Mouse (Mus musculus) gastrocnemius, postnatal 36 days (tissue): ENCODE data around the gene Ssbp1. TPM values are rescaled to one million over a fixed set of nuclear protein-coding genes. Genes with fewer than 3 reads are reported as not detected.
A peak's percentile ranks its signal among the peaks of the same experiment; 100 is the strongest.

Experiments
- DNase-seq, 2 experiments: peaks; one replicate each; pipeline ENCODE4 v3.0.0; 2022
- intact Hi-C: fragments of 180-260 bp; cut with DNase I; formaldehyde crosslinking; loops from one replicate; pipeline ENCODE4 v1.15.1; 2025
- long read RNA-seq, 2 experiments: library from polyadenylated mRNA; stranded (forward); transcript quantifications; one replicate each; pipeline ENCODE4 v2.0.0; 2021
- total RNA-seq, 2 experiments: library from RNA; stranded (reverse); gene quantifications; 2 replicates each; pipeline ENCODE4 v1.2.3; 2021

Ssbp1 gene
- 10 to 100 TPM; 21.6 to 24.2 TPM for total RNA-seq
- long read RNA-seq, experiment 1, full-length matches to known transcripts, result 103 of 535 reads
- long read RNA-seq, experiment 1, partial matches to known transcripts, result 420 of 535 reads
- long read RNA-seq, experiment 1, other reads (novel, unspliced or antisense), result 12 of 535 reads
- long read RNA-seq, experiment 2, full-length matches to known transcripts, result 116 of 732 reads
- long read RNA-seq, experiment 2, partial matches to known transcripts, result 602 of 732 reads
- long read RNA-seq, experiment 2, other reads (novel, unspliced or antisense), result 14 of 732 reads

GRCm38 (mm10) chr6:40470916-40471719 is at the start of gene Ssbp1:
Gene Ssbp1 (plus strand): TSS chr6:40471352.
- intact Hi-C loops, result loop anchor here (5.0 kb wide), 1 partner anchor 144 kb away; the partner anchor contains the start of gene Agk
- DNase-seq, result peak; percentile 82 to 88

DNA sequence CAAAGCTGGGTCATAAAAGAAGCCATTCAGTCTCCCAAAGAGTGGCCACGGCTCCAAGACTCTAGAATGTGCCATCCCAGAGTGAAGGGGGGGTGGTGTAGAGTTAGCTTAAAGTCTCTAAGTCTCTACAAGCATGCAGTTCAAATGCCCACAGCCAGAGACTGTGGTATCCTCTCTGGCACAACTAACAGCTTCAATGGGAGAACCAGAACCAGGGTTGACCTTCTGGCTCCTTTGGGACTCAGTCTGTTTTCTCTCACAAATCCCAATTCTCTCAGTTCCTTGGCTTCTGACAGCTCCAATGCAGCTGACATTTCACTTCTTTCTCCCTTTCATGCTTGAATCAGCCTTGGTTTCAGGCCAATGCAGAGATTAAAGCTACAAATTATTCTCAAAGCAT is 48.1 kb upstream of the Ssbp1 start:
- no peak for DNase-seq
- intact Hi-C loops, result no loop called here

DNA sequence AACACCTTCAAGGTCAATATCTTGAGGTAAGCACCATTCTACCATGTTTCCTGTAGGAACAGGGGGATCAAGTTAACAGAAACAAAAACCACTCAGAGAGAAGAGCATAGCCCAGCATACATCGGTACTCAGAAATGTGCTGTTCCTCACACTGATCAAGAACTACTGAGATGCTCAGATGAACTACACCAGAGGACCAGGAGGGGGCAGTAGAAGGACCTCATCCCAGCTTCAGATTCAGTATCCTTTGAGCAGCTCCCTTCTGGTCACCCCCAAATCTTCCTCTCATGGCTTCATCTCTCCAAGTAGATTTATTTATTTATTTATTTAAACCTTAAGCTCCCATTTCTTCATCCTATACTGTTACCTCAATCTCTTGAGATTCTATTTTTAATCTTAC is 47.4 kb upstream of the Ssbp1 start:
- intact Hi-C loops, result no loop called here

DNA sequence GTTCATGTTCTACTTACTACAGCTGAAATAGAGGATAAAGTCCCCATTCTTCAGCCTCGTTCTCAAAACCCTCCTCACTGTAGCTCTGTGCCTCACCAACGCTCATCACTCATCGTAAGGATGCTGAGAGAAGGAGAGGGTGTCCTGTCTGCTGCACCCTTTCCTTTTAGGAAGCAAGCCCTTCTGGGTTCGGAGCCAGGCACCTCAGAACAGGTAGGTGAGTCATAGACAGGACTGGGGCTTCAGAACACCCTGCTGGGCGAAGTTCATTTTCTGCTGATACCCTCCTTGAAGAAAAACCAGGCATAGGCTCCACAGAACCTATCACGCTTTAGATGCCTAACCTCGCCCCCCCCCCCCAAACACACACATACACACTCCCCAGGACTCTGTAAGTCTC is 43.7 kb upstream of the Ssbp1 start:
- intact Hi-C loops, result no loop called here
- DNase-seq, result no peak

More for the DNA sequence above, 47.4 kb upstream of the Ssbp1 start:
- no peak for DNase-seq

GRCm38 (mm10) chr6:40428696-40429095 is 42.5 kb upstream of the Ssbp1 start:
- no peak for DNase-seq
- intact Hi-C loops, result no loop called here

DNA sequence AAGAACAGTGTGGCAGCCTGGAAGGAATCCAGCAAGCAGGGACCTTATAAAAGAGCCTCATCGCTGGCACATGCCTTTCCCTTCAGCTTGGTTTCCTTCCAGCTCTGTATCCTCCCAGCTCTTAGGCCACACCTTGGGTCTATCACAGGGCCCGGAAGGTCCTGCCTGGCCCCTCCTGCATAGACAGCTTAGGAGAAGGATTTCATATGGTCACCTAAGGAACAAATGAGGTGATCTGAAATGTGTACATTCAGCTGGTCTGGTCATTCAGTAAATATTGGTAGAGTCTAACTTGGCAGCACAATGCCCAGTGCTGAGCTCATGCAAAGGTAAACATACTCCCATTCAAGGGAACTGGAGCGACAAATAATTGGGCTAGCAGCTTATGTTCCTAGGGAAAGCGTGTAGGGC is 41.6 kb upstream of the Ssbp1 start:
- DNase-seq, result no peak
- intact Hi-C loops, result no loop called here

- intact Hi-C loops, result no loop called here
These were observed 40.9 kb upstream of the Ssbp1 start for GRCm38 (mm10) chr6:40430251-40430650.

GRCm38 (mm10) chr6:40430878-40431277 is 40.3 kb upstream of the Ssbp1 start:
- no peak for DNase-seq
- intact Hi-C loops, result no loop called here

More at GRCm38 (mm10) chr6:40430251-40430650, 40.9 kb upstream of the Ssbp1 start:
- no peak for DNase-seq

- intact Hi-C loops, result no loop called here
These were observed 39.8 kb upstream of the Ssbp1 start for GRCm38 (mm10) chr6:40431356-40431755.

DNA sequence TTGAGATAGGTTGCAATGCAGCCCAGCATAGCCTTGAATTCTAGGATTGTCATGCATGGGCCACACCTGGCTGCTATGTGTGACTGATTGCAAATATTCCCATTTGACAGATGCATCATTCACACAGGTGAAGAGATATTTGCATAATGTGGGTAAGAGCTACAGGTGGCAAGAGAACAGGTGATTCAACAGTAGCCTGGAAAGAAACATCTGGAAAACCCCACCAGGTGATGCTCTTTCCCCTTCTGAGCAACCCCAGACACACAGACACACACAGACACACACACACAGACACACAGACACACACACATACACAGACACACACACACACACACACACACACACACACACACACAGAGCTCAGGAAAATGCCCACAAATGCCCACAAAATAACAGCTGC is 39.3 kb upstream of the Ssbp1 start:
- intact Hi-C loops, result no loop called here
- DNase-seq, result no peak

More at GRCm38 (mm10) chr6:40431356-40431755, 39.8 kb upstream of the Ssbp1 start:
- DNase-seq, result no peak

DNA sequence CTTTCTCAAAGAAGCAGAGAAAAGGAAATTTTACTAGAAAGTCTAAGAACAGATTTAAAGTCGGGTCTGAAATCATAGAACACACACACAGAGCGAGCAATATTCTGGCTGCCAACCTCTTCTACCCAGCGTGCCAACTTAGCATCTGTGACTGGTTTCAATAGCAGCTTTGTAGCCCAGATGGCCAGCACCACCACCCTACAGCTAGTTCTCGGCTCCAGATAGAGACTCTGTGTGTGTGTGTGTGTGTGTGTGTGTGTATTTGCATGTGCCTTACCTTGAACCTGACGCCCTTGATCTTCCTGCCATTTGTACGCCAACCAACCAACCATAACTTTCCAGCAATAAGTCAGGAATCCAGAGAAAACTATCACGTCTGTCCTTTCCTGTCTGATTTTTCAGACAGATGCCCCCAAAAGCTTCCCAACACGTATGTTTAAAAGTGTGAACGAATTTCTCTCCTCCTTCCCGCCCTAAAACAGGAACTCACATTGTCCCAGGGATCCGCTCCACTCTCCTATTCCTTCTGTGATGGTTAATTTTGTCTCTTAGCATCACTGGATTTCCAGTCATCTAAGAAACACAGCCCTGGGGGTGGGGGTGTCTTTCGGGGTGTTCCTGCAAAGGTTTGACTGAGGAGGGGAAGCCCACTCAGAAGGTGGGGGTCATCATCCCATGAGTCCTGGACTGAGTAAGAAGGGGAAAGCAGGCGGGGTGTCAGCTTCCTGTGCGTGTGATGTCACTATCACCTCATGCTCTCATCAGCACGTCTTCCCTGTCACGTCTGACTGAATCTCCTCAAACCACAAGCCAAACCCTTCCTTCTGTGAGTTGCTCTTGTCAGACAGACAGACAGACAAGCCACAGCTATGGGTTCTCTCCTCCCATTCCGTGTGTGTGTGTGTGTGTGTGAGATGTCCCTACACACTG is 38.5 kb upstream of the Ssbp1 start:
- intact Hi-C loops, result no loop called here

DNA sequence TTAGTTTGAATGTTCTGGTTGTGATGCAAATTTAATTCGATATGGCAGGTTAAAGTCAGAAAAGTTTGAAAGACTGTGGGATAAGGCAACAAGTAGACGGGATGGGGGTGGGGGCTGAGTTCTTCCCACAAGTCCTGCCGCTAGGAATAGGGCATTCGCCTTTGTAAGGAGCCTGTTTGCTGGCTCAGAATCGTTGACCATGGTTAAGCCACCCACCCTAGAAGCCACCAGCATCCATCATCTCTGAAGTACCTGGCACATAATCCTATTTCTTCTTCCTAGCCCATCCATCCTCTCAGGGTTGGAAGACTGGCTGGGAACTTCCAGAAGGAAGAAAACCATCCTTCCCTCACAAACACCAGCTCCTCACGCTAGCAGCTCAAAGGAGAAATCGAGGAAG is 36.5 kb upstream of the Ssbp1 start:
- DNase-seq, result no peak
- intact Hi-C loops, result no loop called here

More for the DNA sequence above, 38.5 kb upstream of the Ssbp1 start:
- no peak for DNase-seq

GRCm38 (mm10) chr6:40435151-40436046 is 35.8 kb upstream of the Ssbp1 start:
- DNase-seq, result no peak
- intact Hi-C loops, result no loop called here

DNA sequence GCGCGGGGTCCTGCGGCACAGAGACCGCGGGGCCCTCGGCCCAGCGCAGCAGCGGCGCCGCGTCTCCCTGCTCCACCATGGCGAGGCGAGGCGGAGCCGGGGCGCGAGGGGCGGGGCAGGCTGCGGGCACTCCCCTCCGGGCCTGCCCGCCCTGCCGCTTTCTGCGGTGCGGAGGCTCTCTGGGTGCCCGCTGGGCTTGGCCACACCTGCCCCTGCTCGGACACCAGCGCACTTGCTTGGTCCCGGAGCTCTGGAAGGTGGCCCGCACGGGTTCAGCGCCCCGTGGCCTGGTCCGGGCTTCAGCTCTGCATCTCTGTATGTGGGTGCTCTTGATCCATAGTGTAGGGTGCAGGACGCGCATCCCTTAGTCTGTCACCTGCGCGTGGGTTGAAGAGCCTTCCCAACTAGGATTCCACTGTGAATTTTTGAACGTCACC is 35.1 kb upstream of the Ssbp1 start, which contains the start of gene E330009J07Rik:
TSS of gene E330009J07Rik (minus strand) at position 89 of the 437 bp plus-strand sequence.
- DNase-seq, result peak; percentile 66 to 75
- intact Hi-C loops, result no loop called here

- no peak for DNase-seq
- intact Hi-C loops, result no loop called here
These were observed 32.2 kb upstream of the Ssbp1 start, which contains the start of gene Wee2 for GRCm38 (mm10) chr6:40438936-40439335. Gene Wee2 (plus strand): TSS chr6:40439088.

GRCm38 (mm10) chr6:40439731-40440130 is 31.4 kb upstream of the Ssbp1 start:
- intact Hi-C loops, result no loop called here
- DNase-seq, result no peak

- no peak for DNase-seq
- intact Hi-C loops, result no loop called here
These were observed 29.9 kb upstream of the Ssbp1 start for GRCm38 (mm10) chr6:40441276-40441675.

DNA sequence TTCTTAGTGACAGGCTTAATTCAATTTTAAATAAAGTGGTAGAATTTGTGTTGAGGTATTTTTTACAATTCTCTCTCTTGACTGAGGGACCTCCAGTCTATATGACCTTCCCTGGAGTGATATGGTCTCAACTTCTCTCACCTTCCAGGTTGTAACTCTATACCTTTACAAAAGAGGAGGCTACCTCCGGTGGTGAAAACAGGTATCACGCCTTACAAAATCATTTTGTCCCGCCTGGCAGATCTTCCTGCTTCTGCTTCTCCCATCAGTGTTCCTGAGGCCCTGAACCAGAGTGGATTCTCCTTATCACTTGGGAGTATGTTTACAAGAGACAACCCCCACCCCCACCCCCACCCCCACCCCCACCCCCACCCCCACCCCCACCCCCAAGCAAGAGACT is 29.4 kb upstream of the Ssbp1 start:
- intact Hi-C loops, result no loop called here
- DNase-seq, result no peak

DNA sequence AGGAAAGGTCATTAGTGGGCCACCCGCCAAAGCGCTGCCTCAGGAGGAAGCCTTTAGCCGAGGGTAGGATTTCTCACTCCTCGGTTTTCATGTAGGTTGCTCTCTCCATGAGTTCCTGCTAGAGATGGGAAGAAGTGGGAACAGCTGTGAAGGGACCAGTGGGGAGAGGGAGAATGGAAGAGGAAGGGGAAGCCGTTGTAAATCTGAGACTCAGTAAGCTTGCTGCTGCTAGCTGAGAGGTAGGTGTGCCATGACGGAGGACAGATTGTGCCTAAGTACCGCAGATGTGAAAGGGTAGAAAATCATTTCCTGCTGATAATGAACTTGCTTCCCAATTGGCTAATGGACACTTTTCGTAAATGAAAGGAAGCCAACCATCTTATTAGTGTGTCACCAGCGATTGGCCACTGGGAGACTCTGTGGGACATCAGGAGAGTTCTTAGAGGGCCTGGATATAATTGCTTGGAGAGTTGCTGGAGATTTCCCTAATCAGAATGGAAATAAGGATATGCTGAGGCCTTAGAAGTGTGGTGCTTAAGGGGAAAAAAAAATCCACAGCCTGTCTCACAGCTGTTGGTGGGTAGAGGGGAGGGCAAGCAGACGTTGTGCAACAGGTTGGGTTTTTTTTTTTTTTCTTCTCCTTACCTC is 27.7 kb upstream of the Ssbp1 start:
- DNase-seq, result no peak
- intact Hi-C loops, result no loop called here
